Mouse (Mus musculus) heart, adult 11 months (tissue): ENCODE measurements around the gene Pigo.

Source experiments
- DNase-seq: peaks from one replicate; pipeline ENCODE4 v3.0.0; 2022

The Pigo gene

GRCm38 (mm10) chr4:43036356-43036755, 10.7 kb upstream of the Pigo start:
- peak; percentile 94 for DNase-seq

- DNase-seq, result peak; percentile 92
These were observed 10.2 kb upstream of the Pigo start for GRCm38 (mm10) chr4:43035851-43036250.

- DNase-seq, result peak; percentile 87
These were observed 7.9 kb upstream of the Pigo start for GRCm38 (mm10) chr4:43033481-43033880.

- peak; percentile 92 for DNase-seq
These were observed 6.9 kb upstream of the Pigo start for GRCm38 (mm10) chr4:43032501-43032900.

GRCm38 (mm10) chr4:43031237-43031995, 5.8 kb upstream of the Pigo start, which contains the start of gene Stoml2:
Gene Stoml2 (minus strand): TSS chr4:43031710.
- DNase-seq, result peak; percentile 99

- DNase-seq, result peak; percentile 88
These were observed 5.2 kb upstream of the Pigo start for GRCm38 (mm10) chr4:43030780-43031230.

GRCm38 (mm10) chr4:43030352-43030751, 4.7 kb upstream of the Pigo start:
- peak; percentile 85 for DNase-seq

- DNase-seq, result peak; percentile 86
These were observed 4.1 kb upstream of the Pigo start for GRCm38 (mm10) chr4:43029749-43030148.

GRCm38 (mm10) chr4:43029121-43029520, 3.5 kb upstream of the Pigo start:
- no peak for DNase-seq

- DNase-seq, result peak; percentile 93
These were observed 946 bp downstream of the Pigo start for GRCm38 (mm10) chr4:43024673-43025072.

- no peak for DNase-seq
These were observed 4.3 kb downstream of the Pigo start for GRCm38 (mm10) chr4:43021341-43021740.

GRCm38 (mm10) chr4:43020876-43021275, 4.7 kb downstream of the Pigo start:
- DNase-seq, result peak; percentile 89

- peak; percentile 93 for DNase-seq
These were observed 5.8 kb downstream of the Pigo start for GRCm38 (mm10) chr4:43019641-43020465.

- peak; percentile 94 for DNase-seq
These were observed 6.4 kb downstream of the Pigo start for GRCm38 (mm10) chr4:43019176-43019575.

GRCm38 (mm10) chr4:43018156-43018555, 7.5 kb downstream of the Pigo start:
- peak; percentile 87 for DNase-seq

- no peak for DNase-seq
These were observed 13.5 kb downstream of the Pigo start for GRCm38 (mm10) chr4:43012091-43012490.

GRCm38 (mm10) chr4:43010161-43011038, 15.2 kb downstream of the Pigo start, which contains the start of gene Fancg:
Gene Fancg (minus strand): TSS chr4:43010506.
- DNase-seq, result peak; percentile 99

GRCm38 (mm10) chr4:43005765-43006164, 19.9 kb downstream of the Pigo start:
- peak; percentile 87 for DNase-seq

- peak; percentile 91 for DNase-seq
These were observed 20.7 kb downstream of the Pigo start for GRCm38 (mm10) chr4:43004951-43005350.

GRCm38 (mm10) chr4:43002756-43003439, 22.7 kb downstream of the Pigo start:
- DNase-seq, result peak; percentile 88

GRCm38 (mm10) chr4:43001272-43001671, 24.3 kb downstream of the Pigo start:
- DNase-seq, result peak; percentile 87
